Mouse (Mus musculus): ENCODE measurements around the gene Pou6f2.

Gene Pou6f2

DNA sequence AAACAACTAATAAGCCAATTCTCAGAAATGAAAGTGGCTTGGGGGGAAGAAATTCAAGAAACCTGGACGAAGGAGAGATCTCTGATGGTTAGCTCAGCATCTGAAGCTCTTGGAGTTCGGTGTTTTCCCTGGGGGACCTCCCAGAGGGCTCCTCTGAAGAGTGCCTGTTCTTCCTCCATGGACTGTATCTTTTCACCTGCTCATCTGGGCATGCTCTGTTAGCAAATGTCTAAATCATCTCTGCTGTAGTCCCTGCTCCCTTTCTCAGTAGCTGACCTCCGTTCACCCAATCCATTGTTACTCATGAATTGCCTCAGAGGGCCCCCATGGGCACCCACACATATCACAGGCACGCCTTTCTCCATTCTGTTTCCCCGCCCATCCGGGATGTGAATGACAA is at the start of gene Pou6f2:
Gene Pou6f2, minus strand, starts transcription at position 101 of the 400 bp plus-strand sequence.
- no peak for DNase-seq (ENCODE audit: low read depth)

- no peak for DNase-seq (ENCODE audit: low read depth)
Measured at GRCm38 (mm10) chr13:18439858-18440257, 42.4 kb upstream of the Pou6f2 start.

- DNase-seq (ENCODE audit: low read depth) = no peak
Measured at GRCm38 (mm10) chr13:18387673-18388072, 9.8 kb downstream of the Pou6f2 start.

DNA sequence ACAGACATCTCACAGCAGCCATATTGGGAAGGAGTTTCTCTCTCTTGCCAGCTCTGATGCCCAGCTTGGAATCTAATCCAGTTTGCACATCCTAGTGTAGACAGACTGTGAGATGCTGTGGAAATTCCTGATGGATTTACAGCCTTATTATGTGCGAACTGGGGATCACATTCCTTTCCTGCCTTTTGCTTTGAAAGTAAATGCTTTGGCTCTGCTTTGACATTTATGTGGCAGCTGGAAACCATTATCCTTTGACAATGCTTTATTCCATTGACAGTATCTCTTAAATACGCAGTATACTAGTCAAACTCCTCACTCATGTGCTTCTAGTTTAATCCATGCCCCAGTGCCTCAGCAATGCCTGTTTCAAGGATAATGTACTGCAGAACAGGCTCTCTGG is 34.1 kb downstream of the Pou6f2 start:
- no peak for DNase-seq (ENCODE audit: low read depth)

DNA sequence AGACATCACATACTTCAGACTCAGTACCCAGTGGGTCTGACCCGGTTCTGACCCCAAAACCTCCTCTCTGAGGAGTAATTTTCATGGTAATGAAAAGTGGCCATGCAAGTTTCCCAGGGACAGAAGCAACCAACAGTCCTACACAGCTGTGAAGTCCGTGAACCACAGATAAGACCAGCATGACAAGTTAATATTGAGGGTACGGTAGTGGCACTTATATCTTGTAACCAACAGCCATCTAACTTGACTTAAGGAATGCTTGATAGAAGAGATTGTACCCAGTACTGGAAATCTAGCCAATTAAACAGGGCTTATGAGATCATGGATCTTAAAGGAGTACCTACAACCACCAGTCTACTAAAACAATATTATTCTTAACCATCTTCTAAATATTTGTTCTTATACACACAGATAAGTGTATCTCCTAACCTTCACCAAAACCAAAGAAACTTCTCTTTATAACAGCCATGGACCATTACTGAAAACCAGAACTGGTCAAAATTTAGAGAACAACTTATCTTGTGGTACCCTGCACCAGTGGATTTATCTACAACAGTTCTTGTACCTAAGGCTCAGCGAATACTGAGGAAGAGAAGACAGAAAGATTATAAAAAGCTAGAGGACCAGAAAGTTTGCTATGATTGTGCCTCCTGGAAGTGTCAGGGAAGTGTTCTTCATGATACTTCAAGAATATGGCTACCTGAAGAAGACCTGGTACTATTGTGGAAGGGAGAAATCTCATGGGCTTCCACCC is 52.7 kb downstream of the Pou6f2 start:
- no peak for DNase-seq (ENCODE audit: low read depth)

GRCm38 (mm10) chr13:18338910-18339501 is 58.5 kb downstream of the Pou6f2 start:
- no peak for DNase-seq (ENCODE audit: low read depth)

GRCm38 (mm10) chr13:18338022-18338421 is 59.5 kb downstream of the Pou6f2 start:
- DNase-seq (ENCODE audit: low read depth) = no peak

DNA sequence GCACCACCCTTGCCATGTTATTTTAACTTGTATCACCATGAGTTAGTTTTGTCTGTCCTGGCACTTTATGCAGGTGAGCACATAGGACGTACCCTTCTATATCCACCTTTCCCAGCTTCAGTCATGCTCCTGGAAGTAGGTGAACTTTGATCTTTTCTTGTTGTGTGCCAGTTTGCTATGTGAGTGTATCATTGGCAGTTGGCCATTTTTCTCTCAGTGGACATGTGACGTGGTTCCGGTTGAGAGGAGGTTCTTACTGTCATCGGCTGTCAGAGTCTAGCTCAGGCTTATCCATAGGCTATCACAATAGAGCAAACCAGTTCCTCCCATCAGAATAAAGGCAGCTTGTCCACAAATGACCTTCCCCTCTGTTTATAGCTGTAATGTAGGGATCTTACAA is 63.5 kb downstream of the Pou6f2 start:
- no peak for DNase-seq (ENCODE audit: low read depth)

DNA sequence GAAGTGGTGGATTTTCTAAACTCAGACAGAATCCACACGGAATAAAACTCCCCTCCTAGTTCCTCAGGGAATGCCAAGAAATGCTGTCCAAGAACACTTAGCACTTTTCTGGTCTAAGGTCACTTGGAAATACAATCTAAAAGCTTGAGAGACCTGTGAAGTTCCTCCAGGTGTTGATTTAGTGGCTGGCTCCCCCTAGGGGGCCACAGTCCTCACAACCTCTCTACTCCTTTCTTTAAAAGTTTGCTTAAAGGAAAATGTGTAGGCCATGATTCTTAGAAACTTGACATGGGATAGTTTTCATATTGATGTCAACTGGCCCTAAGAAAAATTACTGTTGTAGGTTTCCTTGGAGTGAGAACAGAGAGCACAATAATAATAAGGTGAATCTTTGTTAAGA is 64.9 kb downstream of the Pou6f2 start:
- no peak for DNase-seq (ENCODE audit: low read depth)

- DNase-seq (ENCODE audit: low read depth) = no peak
Measured at GRCm38 (mm10) chr13:18323980-18324678, 73.4 kb downstream of the Pou6f2 start.

- no peak for DNase-seq (ENCODE audit: low read depth)
Measured at GRCm38 (mm10) chr13:18323407-18323806, 74.1 kb downstream of the Pou6f2 start.

GRCm38 (mm10) chr13:18312613-18313012 is 84.9 kb downstream of the Pou6f2 start:
- no peak for DNase-seq (ENCODE audit: low read depth)

DNA sequence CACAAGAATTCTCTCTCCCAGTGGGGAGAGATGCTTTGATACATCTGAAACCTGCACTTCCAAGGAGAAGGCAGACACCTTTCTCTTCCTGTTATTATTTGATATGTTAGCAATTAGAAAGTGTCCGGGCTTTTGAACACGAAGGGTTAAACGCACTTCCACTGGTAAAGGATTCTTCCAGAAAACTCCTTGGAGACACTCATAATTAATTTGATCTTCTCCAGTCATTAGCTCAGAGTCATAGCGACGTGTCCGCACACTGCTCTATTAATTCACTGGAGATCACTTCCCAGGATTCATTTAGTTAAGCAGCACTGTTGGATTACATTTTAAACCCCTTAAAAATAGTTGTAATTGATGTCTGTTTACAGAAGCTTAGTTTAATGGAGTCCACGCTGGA is 88.5 kb downstream of the Pou6f2 start:
- DNase-seq (ENCODE audit: low read depth) = no peak

DNA sequence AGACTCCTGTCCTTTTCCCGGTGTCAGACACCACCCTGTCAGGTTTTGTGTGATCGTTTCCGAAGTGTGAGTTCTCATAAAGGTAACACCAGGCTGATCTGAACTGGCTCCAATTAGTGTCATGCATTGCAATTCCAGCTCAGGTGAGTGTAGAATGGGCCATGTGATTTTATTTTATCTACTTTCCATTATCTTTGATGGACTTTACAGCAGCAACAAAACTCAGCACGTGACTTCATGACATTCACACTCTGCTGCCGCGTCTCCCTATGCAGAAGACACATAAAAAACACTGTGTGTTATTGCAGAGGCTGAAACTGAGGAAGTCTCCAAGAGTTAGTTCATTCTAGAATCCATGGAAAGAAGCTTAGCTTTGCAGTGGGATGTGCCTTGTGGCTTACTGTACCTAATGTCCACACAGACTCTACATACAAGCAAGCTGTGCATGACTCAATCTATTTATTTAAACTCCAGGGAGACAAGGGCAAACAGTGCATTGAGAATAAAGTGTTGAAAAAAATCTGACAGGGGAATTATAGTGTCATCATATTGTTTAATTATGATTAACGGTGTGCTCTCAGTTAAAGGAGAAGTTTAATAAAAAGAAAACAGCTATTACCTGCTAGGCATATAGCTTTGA is 90.9 kb downstream of the Pou6f2 start:
- no peak for DNase-seq (ENCODE audit: low read depth)

GRCm38 (mm10) chr13:18299966-18300365 is 97.5 kb downstream of the Pou6f2 start:
- no peak for DNase-seq (ENCODE audit: low read depth)

- no peak for DNase-seq (ENCODE audit: low read depth)
Measured at GRCm38 (mm10) chr13:18293438-18293837, 104.0 kb downstream of the Pou6f2 start.

DNA sequence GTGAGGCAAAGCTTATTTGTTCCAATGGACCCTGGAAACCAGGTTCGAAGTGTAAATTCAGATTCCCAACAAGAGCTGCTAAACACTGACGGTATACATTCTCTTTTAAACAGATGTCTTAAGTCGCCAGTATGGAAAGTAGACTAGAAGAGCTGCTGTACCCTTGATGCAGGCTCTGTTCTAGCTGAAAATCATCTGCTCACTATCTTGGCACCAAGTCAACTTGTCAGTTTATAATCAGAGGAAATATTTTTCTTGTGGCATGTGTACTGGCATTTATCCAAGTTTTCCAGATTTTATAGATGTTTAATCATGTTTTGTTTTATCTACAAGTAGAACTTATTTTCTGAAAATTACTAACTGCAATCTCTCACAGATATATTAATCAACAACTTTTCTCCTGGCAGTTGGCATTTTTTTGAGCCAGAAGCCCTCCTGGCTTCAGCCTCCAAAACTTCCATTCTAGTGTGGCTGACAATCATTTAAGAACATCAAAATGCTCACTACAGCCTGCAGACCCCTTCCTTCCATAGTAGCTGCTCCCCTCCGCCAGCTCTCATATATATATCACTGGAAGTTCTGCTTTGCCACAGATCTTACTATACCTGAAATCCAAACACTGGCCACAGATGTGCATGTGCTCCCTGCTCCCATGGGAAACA is 107.1 kb downstream of the Pou6f2 start:
- no peak for DNase-seq (ENCODE audit: low read depth)

GRCm38 (mm10) chr13:18287536-18287935 is 110.0 kb downstream of the Pou6f2 start:
- no peak for DNase-seq (ENCODE audit: low read depth)

GRCm38 (mm10) chr13:18282361-18282982 is 115.0 kb downstream of the Pou6f2 start:
- no peak for DNase-seq (ENCODE audit: low read depth)

DNA sequence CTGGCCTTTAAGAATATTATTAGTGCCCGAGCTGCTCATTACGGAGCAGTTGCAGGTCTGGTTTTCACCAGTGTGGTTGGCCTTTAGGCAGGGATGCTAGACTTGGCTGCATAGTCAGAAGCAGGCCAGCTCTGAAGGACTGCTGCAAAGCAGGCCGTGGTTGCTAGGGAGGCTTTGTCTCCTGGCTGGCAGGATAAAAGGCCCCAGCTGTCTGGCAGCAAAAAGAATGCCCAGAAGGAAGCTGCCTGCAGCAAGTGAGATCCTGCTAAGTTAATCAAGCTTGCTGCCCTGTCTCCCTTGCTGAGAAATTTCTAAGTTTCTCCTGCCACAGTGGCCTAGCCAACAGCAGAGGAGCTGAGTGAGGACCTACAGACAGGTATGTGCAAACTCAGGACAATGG is 116.4 kb downstream of the Pou6f2 start:
- DNase-seq (ENCODE audit: low read depth) = no peak

DNA sequence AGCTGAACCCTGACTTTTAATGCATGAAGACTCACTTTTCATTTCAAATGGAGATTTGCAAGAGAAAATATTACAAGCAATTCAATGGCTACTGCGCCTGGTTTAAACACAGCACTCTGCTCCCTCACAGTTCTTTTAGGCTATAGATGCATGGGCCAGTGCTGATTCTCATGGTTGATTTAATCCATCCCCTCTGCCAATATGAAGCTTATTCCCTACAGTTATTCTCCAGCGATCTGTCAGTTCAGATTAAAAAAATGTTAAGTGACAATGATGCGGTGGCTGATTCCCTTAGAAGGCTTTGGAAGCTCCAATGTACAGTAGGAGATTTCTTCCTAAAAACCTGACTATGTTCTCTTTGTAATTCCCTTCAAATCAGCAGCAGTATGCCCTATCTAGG is 144.4 kb downstream of the Pou6f2 start:
- no peak for DNase-seq (ENCODE audit: low read depth)
